Mouse (Mus musculus) MEL (cell line): Measurements from ENCODE around the gene Lonp2. TPM values are rescaled to one million over a fixed set of nuclear protein-coding genes. Genes with fewer than 3 reads are reported as not detected.

ENCODE experiments used
- DNase-seq: peaks from one replicate; pipeline ENCODE4 v3.0.0; 2011; ENCODE audit warnings: low read depth, low spot score
- H3K27ac ChIP-seq: 2 replicates; pipeline ENCODE4 v1.5.1; 2012; ENCODE audit warnings: low read depth, mild to moderate bottlenecking, control low read depth, low read length, moderate library complexity; ENCODE audit not compliant: control insufficient read depth
- H3K27me3 ChIP-seq, 2 experiments: fragments of 150-350 bp in 1 of 2; sonication (generic) in 1 of 2; 2 replicates each; pipeline ENCODE4 v1.6.1; 2012; ENCODE audit warnings: low read length in 2 of 2, mild to moderate bottlenecking in 2 of 2, improper control_type of control experiment in 1 of 2, moderate library complexity in 1 of 2; ENCODE audit not compliant: insufficient read depth in 2 of 2, control insufficient read depth in 1 of 2
- H3K36me3 ChIP-seq, 2 experiments: 2 replicates each; pipeline ENCODE4 v1.6.1; 2012 to 2014; ENCODE audit warnings: low read length in 2 of 2, improper control_type of control experiment in 1 of 2, inconsistent platforms in 1 of 2, mild to moderate bottlenecking in 1 of 2; ENCODE audit not compliant: insufficient read depth in 2 of 2, control insufficient read depth in 1 of 2
- H3K4me1 ChIP-seq, 2 experiments: fragments of 150-350 bp in 1 of 2; sonication (generic) in 1 of 2; 2 replicates each; pipeline ENCODE4 v1.6.1; 2012; ENCODE audit warnings: low read length in 2 of 2, improper control_type of control experiment in 1 of 2, mild to moderate bottlenecking in 1 of 2; ENCODE audit not compliant: insufficient read depth in 2 of 2, control insufficient read depth in 1 of 2
- H3K4me3 ChIP-seq, 2 experiments: fragments of 150-350 bp in 1 of 2; sonication (generic) in 1 of 2; 2 replicates each; pipeline ENCODE4 v1.5.1; 2012; ENCODE audit warnings: low read depth in 2 of 2, low read length in 2 of 2, mild to moderate bottlenecking in 2 of 2, moderate library complexity in 2 of 2, control low read depth in 1 of 2, improper control_type of control experiment in 1 of 2; ENCODE audit not compliant: control insufficient read depth in 1 of 2, insufficient read depth in 1 of 2
- H3K79me2 ChIP-seq: 2 replicates; pipeline ENCODE4 v1.6.1; 2012; ENCODE audit warnings: mild to moderate bottlenecking, low read length, moderate library complexity; ENCODE audit not compliant: control insufficient read depth, poor library complexity, insufficient read depth
- H3K9ac ChIP-seq: 2 replicates; pipeline ENCODE4 v1.6.1; 2012; ENCODE audit warnings: low read depth, mild to moderate bottlenecking, control low read depth, low read length, moderate library complexity; ENCODE audit not compliant: control insufficient read depth, poor library complexity, severe bottlenecking
- H3K9me3 ChIP-seq: fragments of 150-350 bp; sonication (generic); replicated peaks from 2 replicates; pipeline ENCODE4 v1.6.1; 2012; ENCODE audit warnings: mild to moderate bottlenecking, low read length, improper control_type of control experiment, moderate library complexity; ENCODE audit not compliant: insufficient read depth
- CHD1 ChIP-seq: IDR thresholded peaks from 2 replicates; pipeline ENCODE4 v1.6.1; 2012; ENCODE audit warnings: low read depth, mild to moderate bottlenecking, inconsistent platforms, low read length, improper control_type of control experiment
- CHD2 ChIP-seq: IDR thresholded peaks from 2 replicates; pipeline ENCODE4 v1.6.1; 2011; ENCODE audit warnings: low read length, improper control_type of control experiment
- E2F4 ChIP-seq: IDR thresholded peaks from 2 replicates; pipeline ENCODE4 v1.6.1; 2011; ENCODE audit warnings: low read depth, low read length, improper control_type of control experiment, borderline replicate concordance
- GATA1 ChIP-seq: IDR thresholded peaks from 2 replicates; pipeline ENCODE4 v1.6.1; 2011; ENCODE audit warnings: low read depth, low read length, improper control_type of control experiment
- MAFK ChIP-seq: IDR thresholded peaks from 2 replicates; pipeline ENCODE4 v1.6.1; 2011; ENCODE audit warnings: low read depth, mild to moderate bottlenecking, low read length, improper control_type of control experiment, borderline replicate concordance
- MAX ChIP-seq: IDR thresholded peaks from 2 replicates; pipeline ENCODE4 v1.6.1; 2011; ENCODE audit warnings: low read length, improper control_type of control experiment
- NELFE ChIP-seq: IDR thresholded peaks from 2 replicates; pipeline ENCODE4 v1.6.1; 2011; ENCODE audit warnings: low read depth, low read length, improper control_type of control experiment
- POLR2AphosphoS2 ChIP-seq: IDR thresholded peaks from 2 replicates; pipeline ENCODE4 v1.6.1; 2011; ENCODE audit warnings: low read length, improper control_type of control experiment
- POLR2AphosphoS5 ChIP-seq: IDR thresholded peaks from 2 replicates; pipeline ENCODE4 v1.6.1; 2012; ENCODE audit warnings: low read depth, borderline replicate concordance, mild to moderate bottlenecking, inconsistent platforms, low read length, moderate library complexity, mixed read lengths
- RAD21 ChIP-seq: IDR thresholded peaks from 2 replicates; pipeline ENCODE4 v1.6.1; 2011; ENCODE audit warnings: mild to moderate bottlenecking, low read depth, low read length, improper control_type of control experiment
- SIN3A ChIP-seq: IDR thresholded peaks from 2 replicates; pipeline ENCODE4 v1.6.1; 2012; ENCODE audit warnings: low read length, improper control_type of control experiment, inconsistent platforms
- TBP ChIP-seq: IDR thresholded peaks from 2 replicates; pipeline ENCODE4 v1.8.0; 2011; ENCODE audit warnings: low read depth, low read length, improper control_type of control experiment
- TCF12 ChIP-seq: IDR thresholded peaks from 2 replicates; pipeline ENCODE4 v1.6.1; 2014; ENCODE audit warnings: low read depth, mild to moderate bottlenecking, inconsistent platforms, low read length, improper control_type of control experiment, moderate library complexity
- USF1 ChIP-seq: IDR thresholded peaks from 2 replicates; pipeline ENCODE4 v1.6.1; 2014; ENCODE audit warnings: low read depth, mild to moderate bottlenecking, inconsistent platforms, low read length, improper control_type of control experiment, moderate library complexity
- ZKSCAN1 ChIP-seq: IDR thresholded peaks from 2 replicates; pipeline ENCODE4 v1.6.1; 2012; ENCODE audit warnings: low read depth, mild to moderate bottlenecking, inconsistent platforms, low read length, improper control_type of control experiment, moderate library complexity
- polyA plus RNA-seq, 2 experiments: library from polyadenylated mRNA; stranded (reverse) in 1 of 2; unstranded in 1 of 2; fragments of >175 nt in 1 of 2; fragments of >200 nt in 1 of 2; gene quantifications; 2 replicates each; pipeline versions ENCODE4 v1.2.1 to v1.2.4; 2012; ENCODE audit warnings: low replicate concordance in 2 of 2, low read depth in 1 of 2; ENCODE audit not compliant: insufficient read length in 2 of 2, insufficient read depth in 1 of 2, missing spikeins in 1 of 2
- total RNA-seq: library from RNA; depleted of rRNA; stranded (reverse); fragments of 300-350 nt; gene quantifications from 2 replicates; pipeline ENCODE4 v1.2.3, GENCODE M21; 2012

The Lonp2 gene
- total and polyA plus RNA-seq, 3 experiments, result 26.6 to 31.2 TPM; not detected in 1

DNA sequence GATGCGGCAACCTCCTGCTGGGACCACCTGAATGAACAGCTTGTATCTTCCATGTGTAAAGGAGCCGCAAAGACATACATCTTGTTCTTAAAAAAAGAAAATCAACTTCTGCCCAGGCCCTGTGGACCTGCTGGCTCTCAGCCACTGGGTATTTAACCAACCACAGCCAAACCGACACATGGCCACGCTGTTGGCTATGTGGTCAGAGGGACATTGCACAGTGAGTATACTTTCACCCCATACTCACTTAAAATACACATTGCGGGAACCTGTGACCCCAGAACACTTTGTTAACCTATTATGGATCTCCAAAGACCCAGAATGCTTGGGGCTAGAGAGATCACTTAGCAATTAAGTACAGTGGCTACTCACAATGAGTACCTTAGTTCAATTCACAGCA lies 35.5 kb upstream of the Lonp2 start:
- Histone ChIP-seq H3K79me2 (no peaks in the 10 kb centered on the region), H3K9ac (no peak overlapping the region), H3K4me1 (peaks cover 0 to 4% of the 10 kb centered on the region in 2 experiments; a peak in 3 of 4 replicates), H3K36me3 (no peaks in the 10 kb centered on the region), H3K4me3 (no peak overlapping the region), H3K27ac (no peak overlapping the region), H3K27me3 (no peaks in the 10 kb centered on the region), H3K9me3 (no peaks in the 10 kb centered on the region)
- TF ChIP-seq MAFK (no peak), SIN3A (no peak), GATA1 (no peak), RAD21 (no peak), NELFE (no peak), MAX (no peak), ZKSCAN1 (no peak), TCF12 (no peak), E2F4 (no peak), POLR2AphosphoS2 (no peak), POLR2AphosphoS5 (no peak), TBP (no peak), CHD2 (no peak)
- no peak for DNase-seq

DNA sequence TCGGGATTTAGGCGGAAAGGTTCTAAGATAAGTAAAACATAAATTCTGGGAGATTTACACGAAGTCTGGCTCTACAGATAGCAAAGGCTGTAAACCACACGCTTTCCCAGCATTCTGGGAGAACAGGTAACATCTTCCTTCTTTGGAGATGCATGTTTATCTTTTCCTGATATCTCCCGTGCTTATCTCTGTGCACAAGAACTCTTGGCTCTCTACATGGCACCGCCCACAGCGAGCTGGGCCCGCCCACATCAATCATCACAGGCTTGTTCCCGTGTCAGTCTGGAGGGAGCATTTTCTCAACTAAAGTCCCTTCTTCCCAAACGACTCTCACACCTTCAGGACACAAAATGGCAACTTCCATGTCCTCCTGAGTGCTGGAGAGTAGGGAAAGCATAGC lies 30.7 kb upstream of the Lonp2 start:
- Histone ChIP-seq H3K36me3 (no peaks in the 10 kb centered on the region), H3K9me3 (no peaks in the 10 kb centered on the region), H3K4me3 (no peak overlapping the region)

DNA sequence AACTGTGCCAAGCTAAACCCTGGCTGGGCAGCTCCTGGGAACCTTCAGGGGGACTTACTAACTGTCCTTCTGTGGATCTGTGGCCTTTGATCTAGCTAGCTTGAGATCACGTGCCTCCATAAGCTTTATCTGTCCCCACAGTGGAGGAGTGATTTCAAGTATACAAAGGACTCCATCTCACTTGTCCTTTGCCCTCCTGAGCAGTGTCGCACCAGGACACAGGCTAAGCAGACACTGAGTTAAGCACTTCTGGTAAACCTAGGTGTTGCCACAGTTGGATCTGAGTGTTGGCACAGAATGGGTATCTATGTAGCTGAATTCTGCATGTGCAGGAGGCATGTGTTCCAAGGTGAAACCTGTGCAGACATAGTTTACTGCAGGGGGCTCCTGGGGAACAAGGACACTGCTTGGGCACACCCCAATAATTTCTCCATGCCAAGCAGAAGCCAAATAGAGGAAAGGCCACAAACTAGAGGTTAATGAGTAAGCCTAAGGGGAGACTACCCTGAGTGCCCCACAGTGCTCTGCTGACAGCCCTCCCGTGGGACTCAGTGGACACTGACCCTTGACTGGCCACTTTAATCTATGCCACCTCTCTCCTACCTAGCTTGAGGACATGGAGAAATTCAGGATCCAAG lies 29.6 kb upstream of the Lonp2 start:
- no peak for DNase-seq
- Histone ChIP-seq H3K36me3 (no peaks in the 10 kb centered on the region), H3K79me2 (no peaks in the 10 kb centered on the region), H3K4me1 (peaks cover 0 to 6% of the 10 kb centered on the region in 2 experiments; a peak in 3 of 4 replicates), H3K27me3 (peaks cover 2 to 3% of the 10 kb centered on the region in 2 experiments; a peak in 3 of 4 replicates), H3K9ac (no peak overlapping the region), H3K27ac (no peak overlapping the region), H3K9me3 (no peaks in the 10 kb centered on the region), H3K4me3 (no peak overlapping the region)
- TF ChIP-seq GATA1 (no peak), USF1 (peak; percentile 44; the same call in 1 of the 2 replicates)

More for the DNA sequence above, 30.7 kb upstream of the Lonp2 start:
- TF ChIP-seq GATA1 (peak; percentile 59; the same call in 1 of the 2 replicates), CHD1 (no peak)
- TF ChIP-seq, all 39 proteins: peak for 1
- no peaks in the 10 kb centered on the region for H3K79me2 ChIP-seq
- H3K27me3 ChIP-seq, result peaks cover 2 to 3% of the 10 kb centered on the region in 2 experiments; a peak in 3 of 4 replicates
- peak; percentile 11 for DNase-seq
- H3K27ac ChIP-seq, result no peak overlapping the region
- H3K4me1 ChIP-seq, result peaks cover 0 to 6% of the 10 kb centered on the region in 2 experiments; a peak in 3 of 4 replicates
- H3K9ac ChIP-seq, result no peak overlapping the region
